Mouse (Mus musculus) pancreas, adult 10 weeks (tissue): ENCODE data around the gene Sbk3. TPM values are rescaled to one million over a fixed set of nuclear protein-coding genes. Genes with fewer than 3 reads are reported as not detected.

Experiments used
- polyA plus RNA-seq: library from polyadenylated mRNA; stranded (reverse); fragments of 350-450 nt; fragmentation: Illumina TruSeq; extraction: RNeasy Lipid Tissue Mini Kit (QIAGEN cat#74804); gene quantifications from one replicate; pipeline ENCODE4 v1.2.3, GENCODE M21; 2015; ENCODE audit warnings: low read depth, low replicate concordance; ENCODE audit not compliant: insufficient read depth

Sbk3 gene
- not detected for polyA plus RNA-seq

DNA sequence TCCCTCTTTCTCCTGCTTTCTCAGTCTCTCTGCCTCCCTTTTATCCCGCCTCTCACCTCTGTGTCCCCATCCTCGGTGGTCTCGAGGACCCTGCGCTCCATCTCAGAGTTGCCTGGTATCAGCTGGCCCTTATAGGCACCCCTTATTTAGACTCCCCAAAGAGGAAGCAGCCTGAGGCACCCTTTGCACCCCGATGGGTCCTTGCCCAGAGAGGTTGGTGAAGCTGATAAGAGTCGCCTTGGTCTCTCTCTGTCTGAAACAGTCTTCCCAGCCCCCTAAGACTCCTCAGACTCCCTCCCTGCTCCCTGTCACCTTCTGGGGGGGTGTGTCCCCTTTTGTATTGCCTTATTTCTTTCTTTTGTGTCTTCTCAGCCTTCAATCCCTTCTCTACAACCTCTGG is at the start of gene Sbk3:
Gene Sbk3, minus strand, starts transcription at position 101 of the 400 bp plus-strand sequence.

DNA sequence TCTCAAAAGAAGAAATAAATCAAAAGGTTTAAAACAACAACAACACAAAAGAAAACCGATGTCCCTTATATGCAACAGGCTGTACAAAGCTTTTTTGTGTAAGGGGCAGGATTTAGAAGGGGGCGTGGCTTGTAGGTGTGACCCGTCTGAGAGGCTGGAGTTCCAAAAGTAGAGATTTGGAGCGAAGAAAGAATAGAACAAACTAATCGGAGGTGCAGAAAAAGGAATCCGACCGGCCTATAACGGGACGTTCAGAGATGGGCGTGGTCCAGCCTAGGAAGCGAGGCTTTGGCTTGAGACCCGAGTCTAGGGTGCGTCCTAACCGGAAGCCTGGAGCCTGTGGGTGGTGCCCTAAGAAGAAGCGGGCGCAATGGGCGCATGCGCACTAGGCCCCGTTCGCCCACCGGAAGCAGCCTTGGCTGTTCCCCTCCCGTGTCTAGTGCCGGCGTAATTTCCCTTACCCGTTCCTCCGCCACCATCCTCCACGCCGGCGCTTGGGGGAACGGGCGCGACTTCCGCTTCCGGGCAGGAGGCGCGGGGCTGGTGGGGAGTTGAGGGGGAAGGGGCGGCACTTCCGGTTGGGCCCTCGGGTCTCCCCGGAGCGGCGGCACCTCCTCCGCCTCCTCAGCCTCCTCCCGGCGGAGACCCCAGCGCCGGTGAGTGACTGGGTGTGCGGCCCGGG is 49.2 kb upstream of the Sbk3 start, which contains the start of the genes Zfp865 and Ccdc106:
Gene Zfp865, plus strand, starts transcription at position 377 of the 682 bp plus-strand sequence.
Gene Ccdc106, plus strand, starts transcription at position 554 of the 682 bp plus-strand sequence.

DNA sequence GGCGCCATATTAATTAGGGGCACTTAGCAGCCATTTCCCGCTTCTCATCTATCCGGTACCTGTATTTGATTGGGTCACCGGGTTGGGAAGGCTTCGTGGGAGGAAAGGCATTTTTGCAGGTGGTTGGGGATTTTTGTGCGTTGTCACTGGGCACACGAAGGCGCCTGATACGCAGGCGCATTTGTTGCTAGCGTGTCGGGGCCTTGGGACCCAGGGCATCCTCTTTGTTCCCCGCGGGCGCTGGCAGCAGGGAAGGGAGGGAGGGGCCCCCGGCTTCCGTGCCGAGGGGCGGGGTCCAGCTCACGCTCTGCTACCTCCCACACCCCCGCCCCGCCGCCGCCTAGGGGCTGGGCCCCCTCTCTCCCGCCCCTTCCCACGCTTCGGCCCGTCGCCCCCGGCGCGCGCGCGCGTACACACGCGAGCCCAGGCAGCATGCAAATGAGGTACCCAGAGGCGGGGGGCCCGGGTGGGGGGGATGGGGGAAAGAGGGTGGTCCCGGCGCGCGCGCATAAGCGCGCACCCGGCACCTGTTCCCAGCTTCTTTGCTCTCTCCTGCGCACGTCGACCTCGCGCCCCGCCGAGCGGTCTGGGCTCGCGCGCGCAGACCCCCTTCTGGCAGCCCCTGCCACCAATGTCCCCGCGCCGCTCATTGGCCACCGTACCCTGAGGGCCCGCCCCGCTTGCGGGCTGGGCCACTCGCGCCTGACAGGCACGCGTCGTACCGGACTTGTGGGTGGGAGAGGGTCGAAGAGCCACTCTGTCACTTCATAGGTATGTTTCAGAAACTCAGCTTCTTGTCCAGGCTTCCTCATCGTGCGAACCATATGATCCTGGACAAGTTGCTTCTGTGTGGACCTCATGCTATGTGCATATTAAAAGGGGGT is 44.4 kb upstream of the Sbk3 start, which contains the start of gene Gm44973:
Gene Gm44973, plus strand, starts transcription at position 379 of the 884 bp plus-strand sequence.

DNA sequence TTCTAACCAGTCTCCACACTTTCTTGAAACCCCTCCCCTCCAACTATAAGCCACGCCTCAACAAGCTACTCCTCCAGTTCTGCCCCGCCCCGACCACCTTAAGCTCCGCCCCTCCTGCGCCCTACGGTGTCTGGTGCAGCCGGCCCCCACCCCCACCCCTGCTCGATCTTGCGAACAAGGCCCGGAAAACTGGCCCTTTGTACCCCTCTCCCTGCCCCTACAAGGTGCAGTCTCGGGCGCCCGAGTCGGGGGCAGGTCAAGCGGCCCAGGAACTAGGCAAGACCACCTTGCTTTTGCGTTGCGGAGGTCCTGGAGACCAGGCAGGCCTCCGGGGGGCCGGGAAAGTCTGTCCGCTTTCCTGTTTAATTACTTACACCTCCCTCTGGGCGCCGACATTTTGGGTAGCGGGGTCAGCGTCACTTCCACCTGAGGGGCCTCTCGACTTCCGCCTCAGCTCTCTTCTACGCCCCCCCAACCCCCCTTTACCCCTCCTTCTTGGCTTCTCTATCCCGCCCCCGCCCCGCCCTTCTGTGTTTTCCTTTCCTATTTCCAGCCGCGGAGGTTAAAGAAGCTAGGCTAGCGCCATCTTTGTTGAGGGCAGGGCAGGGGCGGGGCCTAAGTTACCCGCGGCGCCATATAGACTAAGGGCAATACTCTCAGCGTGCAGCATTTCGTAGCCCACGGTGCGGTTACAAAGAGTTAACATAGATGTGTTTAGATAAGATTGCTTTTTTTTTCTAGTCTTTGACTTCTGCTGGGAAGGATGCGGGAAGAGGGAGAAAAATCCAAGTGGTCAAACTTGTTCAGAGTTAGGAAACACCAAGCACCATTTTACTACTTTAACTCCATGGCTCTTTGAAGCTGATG is 43.5 kb upstream of the Sbk3 start, which contains the start of the genes Zfp524 and Fiz1:
Gene Zfp524, plus strand, starts transcription at position 165 of the 867 bp plus-strand sequence.
Gene Fiz1, minus strand, starts transcription at position 447 of the 867 bp plus-strand sequence.

GRCm38 (mm10) chr7:4996003-4996895 is 25.3 kb upstream of the Sbk3 start, which contains the start of gene Zfp579:
Zfp579 (minus strand) TSS chr7:4996158.

GRCm38 (mm10) chr7:4964272-4964671 is 6.7 kb downstream of the Sbk3 start, which contains the start of gene Sbk2:
Sbk2 (minus strand) TSS chr7:4964406.

DNA sequence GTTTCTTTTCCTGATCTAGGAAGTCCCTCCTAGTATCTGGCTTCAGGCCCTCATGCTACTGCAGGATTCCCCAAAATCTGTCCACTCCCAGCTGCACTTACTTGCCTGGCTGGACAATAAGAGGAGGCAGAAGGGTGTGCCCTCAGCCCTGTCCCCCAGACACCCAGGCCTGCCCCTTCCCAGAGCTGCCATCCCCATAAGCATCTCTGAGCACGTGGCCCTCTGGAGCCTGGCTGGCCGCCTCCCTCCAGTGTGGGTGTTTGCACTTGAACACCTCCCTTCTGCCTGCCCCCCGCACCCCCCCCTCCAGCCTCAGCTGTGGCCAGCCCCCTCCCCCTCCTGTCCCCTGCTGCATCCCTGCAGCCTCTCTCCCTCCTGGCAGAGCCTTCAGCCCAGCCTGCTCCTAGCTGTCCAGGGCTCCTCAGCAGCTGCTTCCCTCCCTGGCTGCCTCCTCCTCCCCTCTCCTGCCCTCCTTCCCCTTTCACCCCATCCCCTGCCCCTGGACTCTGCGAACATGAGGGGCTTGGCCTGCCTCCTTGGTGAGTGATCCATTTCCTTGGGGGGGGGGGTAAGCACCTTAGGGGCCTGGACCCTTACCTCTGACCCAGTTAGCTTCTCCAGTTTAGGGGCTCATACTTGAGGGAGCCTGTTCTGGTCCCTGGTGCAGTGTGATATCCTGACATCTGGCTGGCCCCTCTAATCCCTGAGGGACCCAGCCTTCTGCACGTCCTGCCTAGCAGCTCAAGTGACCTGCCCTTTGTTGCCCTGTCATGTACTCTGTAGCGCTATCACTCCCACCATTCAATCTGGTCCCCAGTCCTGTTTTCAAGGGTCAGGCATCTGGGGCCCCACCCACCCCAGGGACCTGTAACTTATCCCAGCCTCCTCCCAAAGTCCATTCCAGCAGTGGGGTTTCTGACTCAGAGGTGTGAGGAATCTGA is 45.3 kb downstream of the Sbk3 start, which contains the start of gene Ssc5d:
Gene Ssc5d, plus strand, starts transcription at position 345 of the 941 bp plus-strand sequence.

DNA sequence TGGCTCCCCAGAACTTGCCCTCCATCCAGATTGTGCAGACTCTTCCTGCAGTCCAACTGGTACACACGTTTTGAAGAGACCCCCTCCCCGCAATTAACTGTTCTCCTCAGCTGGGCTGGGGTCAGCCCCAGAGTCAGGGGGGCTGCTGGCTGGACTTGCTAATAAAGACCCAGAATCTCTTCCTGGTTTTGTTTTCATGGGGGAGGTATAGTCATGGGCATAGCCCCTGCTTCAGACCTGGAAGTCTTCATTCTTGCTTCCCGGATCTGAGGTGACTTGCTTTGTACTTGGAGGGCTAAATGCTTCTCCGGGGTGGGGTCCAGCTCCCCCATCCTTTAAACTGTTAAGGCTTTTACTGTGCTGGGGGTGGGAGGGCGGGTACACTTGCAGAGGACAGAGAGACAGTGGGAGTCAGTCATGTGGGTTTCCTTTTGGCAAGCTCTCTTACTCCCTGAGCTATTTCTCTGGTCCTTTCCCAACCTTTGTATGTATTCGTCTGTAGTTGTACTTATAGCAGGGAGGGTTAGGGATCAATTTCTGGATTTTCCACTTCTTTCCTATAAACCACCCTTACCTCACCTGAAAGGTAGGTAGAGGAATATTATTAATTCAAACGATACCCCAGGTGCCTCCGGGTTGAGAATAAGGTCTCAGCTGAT is 49.0 kb downstream of the Sbk3 start, which contains the start of gene Nat14:
Gene Nat14, plus strand, starts transcription at position 205 of the 659 bp plus-strand sequence.

Other genes starting within 250 kb of the Sbk3 start
- not detected for gene Tmem150b, start 245.9 kb downstream of the Sbk3 start, polyA plus RNA-seq
- gene Kmt5c, start 231.1 kb downstream of the Sbk3 start, polyA plus RNA-seq: 21.1 TPM
- gene Cox6b2, start 218.1 kb downstream of the Sbk3 start, polyA plus RNA-seq: 5.7 TPM
- gene Fam71e2, start 199.9 kb downstream of the Sbk3 start, polyA plus RNA-seq: not detected
- gene Il11, start 188.3 kb downstream of the Sbk3 start, polyA plus RNA-seq: not detected
- not detected for gene Tmem190, start 188.2 kb downstream of the Sbk3 start, polyA plus RNA-seq
- 8.4 TPM for gene Tmem238, start 181.5 kb downstream of the Sbk3 start, polyA plus RNA-seq
- 480 TPM for gene Rpl28, start 178.3 kb downstream of the Sbk3 start, polyA plus RNA-seq
- 16.8 TPM for gene Ube2s, start 158.6 kb downstream of the Sbk3 start, polyA plus RNA-seq
- 0.30 TPM for gene Shisa7, start 126.5 kb downstream of the Sbk3 start, polyA plus RNA-seq
- 12.2 TPM for gene Isoc2b, start 100.9 kb downstream of the Sbk3 start, polyA plus RNA-seq
- gene Isoc2a, start 94.0 kb downstream of the Sbk3 start, polyA plus RNA-seq: 9.6 TPM
- not detected for gene Gm36210, start 64.7 kb downstream of the Sbk3 start, polyA plus RNA-seq
- gene Zfp628, start 56.0 kb downstream of the Sbk3 start, polyA plus RNA-seq: 1.4 TPM
- gene Nat14, start 49.1 kb downstream of the Sbk3 start, polyA plus RNA-seq: 4.6 TPM
- 1.2 TPM for gene Ssc5d, start 45.4 kb downstream of the Sbk3 start, polyA plus RNA-seq
- gene Sbk2, start 6.8 kb downstream of the Sbk3 start, polyA plus RNA-seq: not detected
- gene Zfp579, start 25.0 kb upstream of the Sbk3 start, polyA plus RNA-seq: 41.7 TPM
- gene Zfp524, start 43.2 kb upstream of the Sbk3 start, polyA plus RNA-seq: 7.4 TPM
- 6.8 TPM for gene Fiz1, start 43.5 kb upstream of the Sbk3 start, polyA plus RNA-seq
- not detected for gene Gm44973, start 44.3 kb upstream of the Sbk3 start, polyA plus RNA-seq
- gene Zfp865, start 49.2 kb upstream of the Sbk3 start, polyA plus RNA-seq: 5.3 TPM
- gene Ccdc106, start 49.4 kb upstream of the Sbk3 start, polyA plus RNA-seq: not detected
- gene 4632433K11Rik, start 63.0 kb upstream of the Sbk3 start, polyA plus RNA-seq: not detected
- 0.63 TPM for gene Zfp784, start 67.3 kb upstream of the Sbk3 start, polyA plus RNA-seq
- 2.1 TPM for gene Zfp580, start 80.4 kb upstream of the Sbk3 start, polyA plus RNA-seq
- 46.4 TPM for gene U2af2, start 91.0 kb upstream of the Sbk3 start, polyA plus RNA-seq
- 53.1 TPM for gene Epn1, start 109.1 kb upstream of the Sbk3 start, polyA plus RNA-seq
- gene Rfpl4, start 145.8 kb upstream of the Sbk3 start, polyA plus RNA-seq: not detected
- gene Rasl2-9, start 154.8 kb upstream of the Sbk3 start, polyA plus RNA-seq: not detected
- gene Vmn1r55, start 178.5 kb upstream of the Sbk3 start, polyA plus RNA-seq: not detected
- gene Vmn1r56, start 225.6 kb upstream of the Sbk3 start, polyA plus RNA-seq: not detected
- not detected for gene Vmn1r57, start 247.3 kb upstream of the Sbk3 start, polyA plus RNA-seq